Mouse (Mus musculus): Measurements from ENCODE around the gene Krt42.

- no peak for TF ChIP-seq MAX (IDR thresholded peaks at IDR 0.05; ENCODE audit: low read depth)
- no peak for TF ChIP-seq POLR2A (IDR thresholded peaks at IDR 0.05; ENCODE audit: insufficient read length, low read depth)
Measured at GRCm38 (mm10) chr11:100254360-100255090, 15.1 kb downstream of the Krt42 start.

Data from myocyte (in vitro differentiated cells).